Mouse (Mus musculus) inflammation-experienced regulatory T-cells, adult 16 weeks (primary cell): ENCODE results near the gene Fam3b. TPM values are rescaled to one million over a fixed set of nuclear protein-coding genes. Genes with fewer than 3 reads are reported as not detected.

Experiments
- polyA plus RNA-seq: library from polyadenylated mRNA; unstranded; fragments of 100-300 nt; shearing (Covaris generic); gene quantifications from one replicate; pipeline ENCODE4 v1.2.1, GENCODE M21; 2017

The Fam3b gene
- polyA plus RNA-seq = 2.2 TPM

GRCm38 (mm10) chr16:97514099-97514940 lies at the start of gene Fam3b:
Gene Fam3b (minus strand): TSS chr16:97514816.

GRCm38 (mm10) chr16:97462481-97463181 lies 52.0 kb downstream of the Fam3b start, which contains the start of gene Mx1:
Gene Mx1 (minus strand): TSS chr16:97462907.

Other genes with a start within 250 kb of the Fam3b start
- gene Bace2, start 158.1 kb downstream of the Fam3b start, polyA plus RNA-seq = 1.6 TPM
- gene Mx1, start 51.9 kb downstream of the Fam3b start, polyA plus RNA-seq = 4.9 TPM
- not detected for gene Tmprss2, start 96.4 kb upstream of the Fam3b start, polyA plus RNA-seq
- gene Ripk4, start 249.0 kb upstream of the Fam3b start, polyA plus RNA-seq = 0.79 TPM